Mouse (Mus musculus) ES-E14 (cell line): ENCODE measurements around the gene Plcxd2.

Experiments
- MAFK ChIP-seq: IDR thresholded peaks from 2 replicates; pipeline ENCODE4 v1.6.1; 2014; ENCODE audit warnings: mild to moderate bottlenecking, low read depth, low read length, inconsistent platforms; ENCODE audit not compliant: insufficient read depth
- ZNF384 ChIP-seq: IDR thresholded peaks from 2 replicates; pipeline ENCODE4 v1.6.1; 2012; ENCODE audit warnings: low read depth, low read length, inconsistent platforms

GRCm38 (mm10) chr16:45942169-45942891 is 67.7 kb downstream of the Plcxd2 start:
- no peak for TF ChIP-seq ZNF384
- TF ChIP-seq MAFK, result no peak
